In the genomic region with DNA sequence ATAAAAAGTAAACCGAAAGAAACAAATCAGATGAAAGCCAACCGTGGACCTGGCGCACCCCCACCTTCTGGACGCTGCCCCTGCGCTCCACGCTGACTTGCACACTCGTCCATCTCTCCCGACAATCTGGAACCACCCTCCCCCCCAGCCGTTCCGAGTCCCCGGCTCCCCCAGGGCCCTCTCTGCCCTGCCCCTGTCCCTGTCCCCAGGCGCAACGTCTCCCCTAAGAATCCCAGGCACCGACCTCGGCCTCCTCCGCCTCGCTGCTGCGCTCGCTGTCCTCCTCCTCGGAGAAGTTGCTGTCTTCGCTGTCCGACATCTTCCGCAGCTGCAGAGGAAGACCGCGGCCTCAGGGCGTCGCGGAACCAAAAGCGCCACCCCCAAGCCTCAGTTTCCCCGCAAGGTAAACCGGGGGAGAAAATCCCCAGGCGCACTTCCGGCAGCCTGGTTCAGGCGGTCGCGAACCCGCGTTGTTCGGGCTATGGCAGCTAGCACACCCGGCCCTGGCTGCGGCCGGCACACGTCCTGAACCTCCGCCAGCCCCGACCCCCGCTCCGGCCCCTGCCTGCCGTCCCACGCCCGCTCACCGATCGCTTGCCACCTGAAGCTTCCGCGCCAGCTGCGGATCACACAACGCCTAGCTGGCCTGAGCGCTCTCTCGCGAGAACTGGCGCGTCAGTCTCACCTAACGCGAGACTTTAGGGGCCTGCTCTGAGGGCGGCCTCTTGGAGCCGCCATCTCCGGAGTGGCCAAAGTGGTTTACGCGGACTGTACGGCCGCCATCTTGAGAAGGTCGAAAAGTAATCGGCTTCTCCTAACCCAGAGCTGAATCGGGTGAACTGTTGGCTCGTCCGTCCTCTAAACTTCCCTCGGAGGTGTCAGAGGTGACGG, we compare ENCODE assay signal across 7 mouse cellular contexts. TPM values are rescaled to one million over a fixed set of nuclear protein-coding genes. Genes with fewer than 3 reads are reported as not detected.
DNase-seq lines count a peak whose midpoint lies in the region; ATAC-seq lines count a peak whose summit lies in the region.

A gene (minus strand): TSS at position 639 of the 891 bp plus-strand sequence.

- H3K27ac ChIP-seq in embryonic facial prominence, embryonic 11.5 days (replicated peaks; ENCODE audit: low read depth, low read length), result peak within 1 kb of the TSS; percentile 52
- H3K27ac ChIP-seq in limb, embryonic 10.5 days, result peak within 1 kb of the TSS; percentile 93
- peak within 1 kb of the TSS; percentile 80 for H3K27ac ChIP-seq in midbrain, embryonic 13.5 days

- H3K4me1 ChIP-seq in embryonic facial prominence, embryonic 11.5 days (ENCODE audit: control insufficient read depth, insufficient read depth, low read length), result no peaks in the 10 kb centered on the region
- peaks cover 35% of the 10 kb centered on the region for H3K4me1 ChIP-seq in limb, embryonic 10.5 days
- H3K4me1 ChIP-seq in midbrain, embryonic 13.5 days (replicated peaks), result peaks cover 31% of the 10 kb centered on the region

- H3K4me2 ChIP-seq in embryonic facial prominence, embryonic 11.5 days (ENCODE audit: low read depth, low read length), result peak within 1 kb of the TSS; percentile 64
- H3K4me2 ChIP-seq in midbrain, embryonic 13.5 days (replicated peaks), result peak within 1 kb of the TSS; percentile 89

- no peaks in the 10 kb centered on the region for H3K36me3 ChIP-seq in embryonic facial prominence, embryonic 11.5 days (replicated peaks; ENCODE audit: control insufficient read depth, insufficient read depth, low read depth, low read length)
- peaks cover 31% of the 10 kb centered on the region for H3K36me3 ChIP-seq in limb, embryonic 10.5 days
- H3K36me3 ChIP-seq in midbrain, embryonic 13.5 days, result peaks cover 9% of the 10 kb centered on the region; the same call in 1 of the 2 replicates

- H3K9me3 ChIP-seq in embryonic facial prominence, embryonic 11.5 days (replicated peaks; ENCODE audit: control insufficient read depth, low read length), result no peaks in the 10 kb centered on the region
- no peaks in the 10 kb centered on the region for H3K9me3 ChIP-seq in limb, embryonic 10.5 days (replicated peaks)
- no peaks in the 10 kb centered on the region for H3K9me3 ChIP-seq in midbrain, embryonic 13.5 days

- peak; percentile 98 for DNase-seq in adrenal gland, postnatal 14 days
- DNase-seq in embryonic facial prominence, embryonic 11.5 days (ENCODE audit: low spot score), result peak; percentile 100
- peak; percentile 98 for DNase-seq in kidney, adult 11 months
- peak; percentile 95 for DNase-seq in limb, embryonic 10.5 days (ENCODE audit: low spot score)
- peak; percentile 93 for DNase-seq in spleen, adult 12 weeks (ENCODE audit: low spot score)

- WGBS in embryonic facial prominence, embryonic 11.5 days, result under 1% methylated on average over 77 of the region's 77 CpGs
- under 1% methylated on average over 77 of the region's 77 CpGs for WGBS in limb, embryonic 10.5 days
- WGBS in midbrain, embryonic 13.5 days, result under 1% methylated on average over 77 of the region's 77 CpGs

- peak within 1 kb of the TSS; percentile 94 for H3K9ac ChIP-seq in embryonic facial prominence, embryonic 11.5 days (replicated peaks; ENCODE audit: low read length)
- peak within 1 kb of the TSS; percentile 93 for H3K9ac ChIP-seq in midbrain, embryonic 13.5 days (replicated peaks)

- peak; percentile 98 for ATAC-seq in embryonic facial prominence, embryonic 11.5 days (replicated peaks; ENCODE audit: insufficient number of reproducible peaks, low FRiP score, low TSS enrichment, low read depth)
- ATAC-seq in granulocyte monocyte progenitor cell, adult 5-6 weeks (replicated peaks; ENCODE audit: poor library complexity, severe bottlenecking), result peak; percentile 94
- peak; percentile 99 for ATAC-seq in midbrain, embryonic 13.5 days

- H3K4me3 ChIP-seq in embryonic facial prominence, embryonic 11.5 days (ENCODE audit: low read depth, low read length), result peak within 1 kb of the TSS; percentile 95
- peak within 1 kb of the TSS; percentile 73 for H3K4me3 ChIP-seq in limb, embryonic 10.5 days
- peak within 1 kb of the TSS; percentile 92 for H3K4me3 ChIP-seq in midbrain, embryonic 13.5 days (replicated peaks)

- H3K27me3 ChIP-seq in embryonic facial prominence, embryonic 11.5 days (ENCODE audit: control insufficient read depth, insufficient read depth, low read length), result no peaks in the 10 kb centered on the region
- no peaks in the 10 kb centered on the region for H3K27me3 ChIP-seq in limb, embryonic 10.5 days (ENCODE audit: low read depth, poor library complexity, severe bottlenecking)
- no peaks in the 10 kb centered on the region for H3K27me3 ChIP-seq in midbrain, embryonic 13.5 days

RNA-seq across cellular contexts. Expression of the gene that starts here (rescaled TPM):
- 122 and 127 TPM in 2 replicates for total RNA-seq in adrenal gland, postnatal 14 days (2021)
- polyA plus RNA-seq in embryonic facial prominence, embryonic 11.5 days (2014; fragmentation: Nextera tagmentation; extraction: Ambion mirVana), result 72.3 and 73.9 TPM in 2 replicates
- 72.1 and 81.1 TPM in 2 replicates for total RNA-seq in granulocyte monocyte progenitor cell, adult 5-6 weeks (2014; fragmentation: Nextera tagmentation)
- total RNA-seq in granulocyte monocyte progenitor cell, adult 5-6 weeks (2017), result 61.2 and 64.1 TPM in 2 replicates
- 123 and 124 TPM in 2 replicates for polyA plus RNA-seq in limb, embryonic 10.5 days (2016; fragmentation: Nextera tagmentation; extraction: Ambion mirVana)
- 98.8 and 99.2 TPM in 2 replicates for polyA plus RNA-seq in midbrain, embryonic 13.5 days (2015; fragmentation: Nextera tagmentation; extraction: Ambion mirVana)

Comparison
In these comparisons a context has a peak if more than half of its experiments do, and no peak if none do; other contexts are left out.
1. Peak in every context shown above with its lines: DNase-seq, ATAC-seq, H3K4me3 ChIP-seq and H3K27ac ChIP-seq.